Mouse (Mus musculus): ENCODE measurements around the gene Fktn.
"Not testable (repeated sequence)": the region's sequence is repeated elsewhere in the genome, so short reads cannot be mapped to it uniquely, and the experiment has no call there.

Gene Fktn

GRCm38 (mm10) chr4:53772004-53772403 is 58.2 kb downstream of the Fktn start:
- DNase-seq, result no peak

GRCm38 (mm10) chr4:53773911-53774310 is 60.1 kb downstream of the Fktn start:
- DNase-seq, result no peak

GRCm38 (mm10) chr4:53781396-53781795 is 67.6 kb downstream of the Fktn start:
- no peak for DNase-seq

DNA sequence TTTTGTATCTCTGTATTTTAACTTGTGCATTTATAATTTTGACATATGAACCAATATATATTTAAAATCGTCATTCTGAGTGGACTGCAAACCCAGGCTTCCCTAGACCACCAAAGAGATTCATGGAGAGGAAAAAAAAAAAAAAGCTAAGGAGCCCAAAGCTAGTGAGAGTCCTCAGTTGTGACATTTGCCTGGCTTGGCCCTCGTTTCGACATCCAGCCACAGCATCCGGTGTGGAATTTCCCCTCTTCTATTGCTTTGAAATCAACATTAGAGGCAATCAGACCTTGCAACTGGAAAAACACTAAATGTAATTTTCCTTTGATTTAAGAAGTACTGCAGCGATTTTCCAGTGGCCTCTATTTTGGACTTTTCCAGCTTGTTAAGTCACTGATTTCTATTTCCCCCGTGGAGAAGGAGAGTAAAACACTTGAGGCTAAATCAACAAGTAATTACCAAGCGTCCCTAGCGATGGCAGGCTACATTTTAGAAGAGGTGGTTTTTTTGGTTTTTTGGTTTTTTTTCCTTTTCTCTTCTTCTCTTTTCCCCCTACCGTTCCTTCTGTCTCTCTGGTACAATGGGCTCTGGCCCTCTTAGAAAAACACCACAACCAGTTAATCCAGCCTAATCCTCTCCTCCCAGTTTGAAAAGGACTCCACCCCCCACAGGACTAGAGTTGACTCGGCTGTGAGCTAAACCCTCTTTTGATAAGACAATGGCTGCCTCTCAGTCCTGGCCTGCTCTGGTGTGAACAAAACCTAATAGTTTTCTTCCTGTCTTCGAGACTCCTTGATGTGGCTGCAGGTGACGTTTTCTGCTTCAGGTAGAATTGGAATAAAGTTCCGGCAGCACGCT is 68.6 kb downstream of the Fktn start:
- no peak for DNase-seq

GRCm38 (mm10) chr4:53785746-53786398 is 72.1 kb downstream of the Fktn start:
- no peak for DNase-seq

DNA sequence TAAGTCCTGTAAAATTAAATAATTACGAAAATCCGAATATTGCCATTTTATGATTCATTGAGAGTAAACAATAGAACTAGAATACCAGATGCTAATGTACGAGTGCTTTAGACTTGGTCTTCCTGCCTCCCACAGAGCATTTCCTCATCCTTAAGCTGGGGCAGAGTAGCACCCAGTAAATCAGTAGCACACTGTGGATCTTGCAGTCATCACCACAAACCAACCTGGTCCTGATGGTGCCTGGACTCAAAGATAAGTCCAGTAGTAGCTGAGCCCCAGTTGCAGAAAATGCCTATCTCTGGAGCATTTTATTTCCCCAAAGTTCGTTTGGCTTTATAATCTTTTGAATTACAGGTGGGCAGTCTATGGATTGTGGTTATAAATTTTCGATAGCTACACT is 73.1 kb downstream of the Fktn start:
- DNase-seq, result no peak

- no peak for DNase-seq
Measured at GRCm38 (mm10) chr4:53789346-53789745, 75.5 kb downstream of the Fktn start.

- DNase-seq, result no peak
Measured at GRCm38 (mm10) chr4:53794257-53794966, 80.6 kb downstream of the Fktn start.

GRCm38 (mm10) chr4:53795086-53795485 is 81.3 kb downstream of the Fktn start:
- no peak for DNase-seq

DNA sequence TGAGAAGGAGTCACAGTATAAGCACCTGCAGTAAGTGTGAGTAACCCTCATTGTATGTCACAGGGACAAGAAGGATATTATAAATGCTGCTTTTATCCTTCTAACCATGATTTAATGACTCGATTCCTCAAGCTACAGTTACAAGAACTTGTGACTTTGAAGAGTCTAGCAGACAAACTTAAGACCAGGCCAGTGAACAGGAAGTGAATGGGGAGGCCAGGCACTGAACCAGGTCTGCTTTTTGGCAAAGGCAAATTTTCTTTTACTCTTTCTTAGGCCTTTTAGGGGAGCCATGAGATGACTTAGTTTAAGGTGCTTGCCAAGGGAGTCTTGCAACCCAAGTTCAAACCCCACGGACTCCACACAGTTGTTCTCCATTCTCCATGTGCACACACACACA is 81.9 kb downstream of the Fktn start:
- DNase-seq, result no peak

- no peak for DNase-seq
Measured at GRCm38 (mm10) chr4:53796865-53797772, 83.3 kb downstream of the Fktn start.

- DNase-seq, result peak in 1 of 2 experiments; percentile 12
Measured at GRCm38 (mm10) chr4:53798896-53799676, 85.3 kb downstream of the Fktn start.

DNA sequence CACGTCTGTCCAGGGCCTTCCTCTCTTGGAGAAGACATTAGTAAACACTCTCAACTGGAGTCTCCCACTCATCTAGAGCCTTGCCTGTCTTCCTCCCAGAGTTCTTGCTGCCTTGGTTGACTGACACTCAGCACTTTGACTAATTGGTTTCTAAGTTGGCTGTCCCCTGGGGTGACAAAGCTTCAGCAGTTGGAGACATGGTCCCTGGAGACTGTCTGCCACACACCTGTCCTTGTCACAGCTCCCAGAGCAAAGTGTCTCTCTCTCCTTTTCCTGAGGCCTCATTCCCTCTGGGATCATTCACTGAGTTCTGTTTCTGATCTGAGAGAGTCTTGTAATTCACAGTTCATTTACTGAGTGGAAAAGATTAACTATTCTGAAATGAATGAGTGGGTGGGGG is 86.0 kb downstream of the Fktn start:
- no peak for DNase-seq

DNA sequence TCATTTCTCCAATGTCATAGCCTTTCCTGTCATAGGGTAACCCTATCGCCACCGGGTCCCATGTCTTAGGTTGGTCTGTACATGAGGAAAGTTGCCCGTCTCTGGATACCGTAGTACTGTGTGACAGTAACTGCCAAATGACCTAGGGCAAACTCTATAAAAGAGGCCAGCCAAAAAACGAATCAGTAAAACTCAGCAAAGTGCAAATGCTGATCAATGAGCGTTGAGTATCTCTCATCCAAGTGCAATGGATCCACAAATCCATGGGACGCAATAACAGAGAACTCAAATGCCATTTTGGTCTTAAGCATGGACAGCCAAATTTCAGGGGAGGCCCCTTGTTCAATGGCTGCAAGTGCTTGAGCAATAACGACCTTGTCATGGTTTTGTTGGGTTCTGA is 89.9 kb downstream of the Fktn start:
- not testable (repeated sequence) for DNase-seq

- not testable (repeated sequence) for DNase-seq
Measured at GRCm38 (mm10) chr4:53806428-53806827, 92.6 kb downstream of the Fktn start.

DNA sequence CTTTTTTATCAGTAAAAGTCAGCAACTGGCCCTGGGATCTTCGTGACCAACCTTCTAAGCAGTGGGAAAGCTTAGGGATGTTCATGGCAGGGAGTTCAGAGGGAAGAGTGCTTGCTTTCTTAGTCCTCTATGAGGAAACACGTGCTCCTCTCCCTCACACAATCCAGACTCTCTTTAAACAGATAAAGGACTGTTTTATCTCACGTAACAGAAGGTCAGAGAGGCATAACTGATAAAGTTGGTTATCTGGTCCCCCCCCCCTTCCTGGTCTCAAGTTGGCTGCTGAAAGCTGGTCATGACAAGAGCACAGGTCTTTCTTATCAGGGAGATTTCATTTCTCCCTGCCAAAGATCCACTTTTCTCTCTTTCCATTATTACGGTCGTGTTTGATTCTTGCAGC is 104.5 kb downstream of the Fktn start:
- DNase-seq, result no peak

DNA sequence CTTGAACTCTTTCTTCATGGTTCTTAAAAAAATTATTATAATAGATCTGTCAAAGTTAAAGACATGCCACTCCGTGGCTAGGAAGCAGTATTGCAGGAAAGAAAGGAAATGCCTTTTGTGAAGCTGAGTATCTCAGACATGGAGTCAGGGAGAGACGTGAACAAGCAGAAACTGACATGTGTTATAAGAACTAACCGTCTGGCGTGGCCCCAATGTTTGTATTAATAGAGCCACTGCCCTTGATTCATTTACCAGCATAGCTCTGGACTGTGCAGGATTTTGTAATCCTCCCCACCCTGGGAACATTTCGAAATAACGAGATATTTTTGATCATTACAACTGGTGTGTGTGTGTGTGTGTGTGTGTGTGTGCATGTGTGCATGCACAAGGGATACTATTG is 109.9 kb downstream of the Fktn start:
- DNase-seq, result peak in 1 of 2 experiments; percentile 4

DNA sequence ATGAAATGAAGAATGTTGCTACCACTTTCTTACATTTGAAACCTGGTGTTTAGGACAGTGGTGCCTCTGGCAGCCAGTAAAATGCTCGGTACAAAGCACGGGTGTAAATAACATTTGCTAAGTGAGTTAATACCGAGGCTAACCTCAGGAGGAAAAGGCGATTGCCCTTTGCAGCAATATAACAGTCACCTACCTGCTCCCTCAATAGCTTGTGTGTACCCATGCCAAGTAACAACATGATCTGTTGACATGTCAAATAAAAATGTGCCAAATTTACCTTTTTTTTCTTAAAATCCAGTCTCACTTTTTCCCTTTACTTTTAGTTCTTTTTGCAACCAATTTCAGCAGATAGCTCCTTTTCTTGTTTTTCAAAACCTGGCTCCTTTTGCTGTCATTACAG is 111.0 kb downstream of the Fktn start:
- no peak for DNase-seq

- DNase-seq, result peak; percentile 84 to 89
Measured at GRCm38 (mm10) chr4:53825821-53826605, 112.2 kb downstream of the Fktn start, which contains the start of gene Tmem38b. TSS of gene Tmem38b (plus strand) at chr4:53826045.

- DNase-seq, result no peak
Measured at GRCm38 (mm10) chr4:53826641-53827248, 112.9 kb downstream of the Fktn start.
